Mouse (Mus musculus) hematopoietic stem cell, adult 5-6 weeks (primary cell): Measurements from ENCODE around the gene Pitpna. TPM values are rescaled to one million over a fixed set of nuclear protein-coding genes. Genes with fewer than 3 reads are reported as not detected.

ENCODE experiments used
- ATAC-seq, 2 experiments: fragments of 125-278 bp in 1 of 2; replicated peaks in 1 of 2; 2 replicates each; pipeline ENCODE4 v1.8.0; 2016 to 2017; ENCODE audit warnings: inconsistent platforms in 2 of 2, mild to moderate bottlenecking in 2 of 2, moderate number of reproducible peaks in 2 of 2, low read depth in 1 of 2, moderate TSS enrichment in 1 of 2; ENCODE audit not compliant: low FRiP score in 2 of 2, poor library complexity in 2 of 2, severe bottlenecking in 2 of 2, insufficient read depth in 1 of 2, low TSS enrichment in 1 of 2
- total RNA-seq: library from RNA; stranded (forward); fragments of 172-1452, 232-1000 nt; gene quantifications from 2 replicates; pipeline ENCODE4 v1.2.3, GENCODE M21; 2017

Gene Pitpna
- total RNA-seq, 1 experiment from 2014 or later = 98.3 TPM

GRCm38 (mm10) chr11:75649155-75649561 is 61.3 kb downstream of the Pitpna start:
- ATAC-seq = no peak

GRCm38 (mm10) chr11:75650311-75650710 is 62.4 kb downstream of the Pitpna start, which contains the start of gene Myo1c:
Gene Myo1c (plus strand): TSS chr11:75650504.
- no peak for ATAC-seq

GRCm38 (mm10) chr11:75650958-75651425 is 63.1 kb downstream of the Pitpna start:
- no peak; a peak in 1 of 4 replicates for ATAC-seq

GRCm38 (mm10) chr11:75651426-75652221 is 63.7 kb downstream of the Pitpna start:
- ATAC-seq = peak; percentile 22 to 40; a peak in 3 of 4 replicates

- ATAC-seq = no peak; a peak in 1 of 4 replicates
These were observed 64.5 kb downstream of the Pitpna start for GRCm38 (mm10) chr11:75652222-75652941.

GRCm38 (mm10) chr11:75652942-75653684 is 65.2 kb downstream of the Pitpna start:
- ATAC-seq = no peak

GRCm38 (mm10) chr11:75653781-75654470 is 66.0 kb downstream of the Pitpna start:
- ATAC-seq = peak; percentile 50 to 61

- 0 out of 4 replicates have a peak, but pooled peaks of 1 of the 2 experiments have one; percentile 0 for ATAC-seq
These were observed 66.8 kb downstream of the Pitpna start for GRCm38 (mm10) chr11:75654471-75655390.

- no peak for ATAC-seq
These were observed 68.0 kb downstream of the Pitpna start for GRCm38 (mm10) chr11:75655621-75656545.

- ATAC-seq = no peak
These were observed 69.0 kb downstream of the Pitpna start for GRCm38 (mm10) chr11:75656621-75657590.

GRCm38 (mm10) chr11:75657841-75658240 is 69.9 kb downstream of the Pitpna start:
- ATAC-seq = no peak

- ATAC-seq = no peak
These were observed 70.4 kb downstream of the Pitpna start for GRCm38 (mm10) chr11:75658311-75658710.

GRCm38 (mm10) chr11:75658996-75659750 is 71.3 kb downstream of the Pitpna start:
- no peak for ATAC-seq
